Mouse (Mus musculus) heart, adult 2 months (tissue): ENCODE results near the gene Ing4. TPM values are rescaled to one million over a fixed set of nuclear protein-coding genes. Genes with fewer than 3 reads are reported as not detected.

Source experiments
- DNase-seq, 2 experiments: peaks; one replicate each; pipeline ENCODE4 v3.0.0; 2021
- H3K27ac ChIP-seq: fragments of 200-600 bp; 2 replicates; pipeline ENCODE4 v1.8.1; 2022
- H3K27me3 ChIP-seq: fragments of 200-500 bp; 2 replicates; pipeline ENCODE4 v1.6.1; 2012; ENCODE audit warnings: mild to moderate bottlenecking, low read length, inconsistent platforms, mixed read lengths; ENCODE audit not compliant: control insufficient read depth, insufficient read depth
- H3K36me3 ChIP-seq: fragments of 200-500 bp; 2 replicates; pipeline ENCODE4 v1.6.1; 2012; ENCODE audit warnings: low read length, inconsistent platforms; ENCODE audit not compliant: control insufficient read depth, insufficient read depth
- H3K4me1 ChIP-seq: fragments of 200-500 bp; 2 replicates; pipeline ENCODE4 v1.6.1; 2011; ENCODE audit warnings: low read length; ENCODE audit not compliant: control insufficient read depth, insufficient read depth
- H3K4me3 ChIP-seq: fragments of 200-600 bp; 2 replicates; pipeline ENCODE4 v1.8.1; 2022
- H3K79me2 ChIP-seq: fragments of 200-500 bp; replicated peaks from 2 replicates; pipeline ENCODE4 v1.6.1; 2012; ENCODE audit warnings: mild to moderate bottlenecking, inconsistent platforms, low read length, moderate library complexity, mixed read lengths; ENCODE audit not compliant: control insufficient read depth, insufficient read depth
- H3K9ac ChIP-seq: fragments of 200-500 bp; 2 replicates; pipeline ENCODE4 v1.6.1; 2012; ENCODE audit warnings: low read depth, mild to moderate bottlenecking, control low read depth, inconsistent platforms, low read length, mixed read lengths
- CTCF ChIP-seq: fragments of 200-600 bp; IDR thresholded peaks from 2 replicates; pipeline ENCODE4 v1.8.1; 2022; ENCODE audit warnings: antibody characterized with exemption, mild to moderate bottlenecking, moderate library complexity
- EP300 ChIP-seq: fragments of 200-500 bp; IDR thresholded peaks from 2 replicates; pipeline ENCODE4 v1.6.1; 2011; ENCODE audit warnings: low read depth, low read length, control low read depth; ENCODE audit not compliant: insufficient read depth
- POLR2A ChIP-seq: fragments of 200-500 bp; IDR thresholded peaks from 2 replicates; pipeline ENCODE4 v1.6.1; 2011; ENCODE audit warnings: mild to moderate bottlenecking, low read depth, low read length, control low read depth; ENCODE audit not compliant: insufficient read depth
- WGBS: fragments of 180-500 bp; shearing (Covaris S2); methylation state at CpG from one replicate; pipeline ENCODE4 v1.1.7; 2018; 5-methylcytosine and 5-hydroxymethylcytosine counted together
- intact Hi-C: fragments of 180-260 bp; cut with DNase I; formaldehyde crosslinking; loops from one replicate; pipeline ENCODE4 v1.15.1; 2025
- long read RNA-seq: library from polyadenylated mRNA; stranded (forward); transcript quantifications from one replicate; pipeline ENCODE4 v2.0.0, GENCODE M21; 2021
- polyA plus RNA-seq: library from polyadenylated mRNA; depleted of rRNA; stranded (reverse); fragments of >200 nt; gene quantifications from 2 replicates; pipeline ENCODE4 v1.2.3, GENCODE M21; 2012; rRNA removed
- total RNA-seq, 2 experiments: library from RNA; stranded (reverse); gene quantifications; 2 replicates each; pipeline ENCODE4 v1.2.3; 2021

Gene Ing4
- total RNA-seq (10 to 100 TPM; 26.1 to 27.1 TPM), polyA plus RNA-seq (26.3 and 36.2 TPM in 2 replicates)
- long read RNA-seq, transcript Ing4-201 (8 exons, 1,629 nt): major isoform, 12 of 28 reads
- long read RNA-seq, partial matches to known transcripts: 0 of 28 reads
- long read RNA-seq, other reads (novel, unspliced or antisense): 16 of 28 reads

DNA sequence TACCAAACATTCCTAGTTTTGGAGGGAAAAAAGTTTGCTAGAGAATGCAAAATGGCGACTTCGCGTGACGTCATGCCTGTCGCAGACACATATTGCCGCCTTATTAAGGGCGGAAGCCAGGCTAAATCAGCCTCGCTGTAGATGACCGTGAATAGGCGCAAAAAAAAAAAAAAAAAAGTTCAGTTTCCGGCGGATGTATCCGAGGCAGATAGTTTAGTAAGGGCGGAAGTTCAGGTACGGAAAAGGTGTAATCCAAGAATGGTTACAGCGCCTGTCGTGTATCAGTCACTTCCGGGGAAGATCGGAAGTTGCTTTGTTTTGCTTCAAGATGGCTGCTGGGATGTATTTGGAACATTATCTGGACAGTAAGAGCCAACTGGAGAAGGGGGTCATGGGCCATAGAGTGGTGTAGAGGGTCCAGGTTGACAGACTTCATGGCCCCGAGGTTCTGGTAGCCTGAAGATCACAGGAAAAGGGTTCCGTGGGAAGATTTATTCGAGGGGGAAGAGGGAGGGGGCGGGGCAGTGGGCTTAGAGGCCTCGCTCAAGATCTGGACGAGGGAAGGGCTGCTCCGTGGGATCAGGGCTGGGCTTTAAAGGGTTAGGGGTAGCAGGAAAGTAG, at the start of gene Ing4:
Gene Ing4 (plus strand): TSS at position 228 of the 621 bp plus-strand sequence.
- under 1% methylated on average over 26 of the region's 26 CpGs for WGBS
- intact Hi-C loops: loop anchor here (1.0 to 2.0 kb wide), 3 partner anchors 31 to 327 kb away; partner anchors contain the start of genes Cops7a, Emg1 and Phb2
- no peak for TF ChIP-seq CTCF
- TF ChIP-seq POLR2A: peak; percentile 63
- TF ChIP-seq EP300: peak; percentile 71; the same call in 1 of the 2 replicates

DNA sequence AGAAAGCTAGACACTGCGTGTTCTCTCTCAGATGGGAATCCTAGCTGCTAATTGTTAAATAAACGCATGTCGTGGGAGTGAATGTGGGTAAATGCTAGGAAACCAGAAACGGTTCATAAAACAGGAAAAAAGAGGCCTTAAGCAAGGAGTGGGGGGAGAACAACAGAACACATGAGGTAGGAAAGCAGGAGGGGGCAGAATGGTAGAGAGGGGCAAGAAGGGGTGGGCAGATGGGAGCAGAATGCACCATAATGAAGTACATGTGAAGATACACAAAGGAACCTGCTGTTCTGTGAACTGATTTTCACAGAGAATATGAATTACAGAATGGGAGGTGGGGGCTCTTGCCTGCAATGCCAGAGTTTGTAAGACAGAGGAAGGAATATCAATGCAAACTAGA, 47.3 kb upstream of the Ing4 start:
- no peak overlapping the region for H3K4me3 ChIP-seq
- H3K27ac ChIP-seq: no peak overlapping the region
- peaks cover 12% of the 10 kb centered on the region for H3K27me3 ChIP-seq
- H3K79me2 ChIP-seq: no peaks in the 10 kb centered on the region
- intact Hi-C loops: no loop called here
- TF ChIP-seq EP300 (no peak), POLR2A (no peak)
- H3K4me1 ChIP-seq: peaks cover 4% of the 10 kb centered on the region
- WGBS: 59% methylated on average over 4 of the region's 4 CpGs
- H3K36me3 ChIP-seq: no peaks in the 10 kb centered on the region
- DNase-seq: no peak
- H3K9ac ChIP-seq: no peak overlapping the region

More for the DNA sequence above, at the start of gene Ing4:
- Histone ChIP-seq H3K36me3 (peaks cover 5% of the 10 kb centered on the region), H3K27me3 (no peaks in the 10 kb centered on the region), H3K9ac (peak within 1 kb of the TSS; percentile 61), H3K4me1 (peaks cover 1% of the 10 kb centered on the region; the same call in 1 of the 2 replicates), H3K79me2 (no peaks in the 10 kb centered on the region), H3K27ac (peak within 1 kb of the TSS; percentile 80), H3K4me3 (peak within 1 kb of the TSS; percentile 79)
- peak; percentile 88 to 93 for DNase-seq

DNA sequence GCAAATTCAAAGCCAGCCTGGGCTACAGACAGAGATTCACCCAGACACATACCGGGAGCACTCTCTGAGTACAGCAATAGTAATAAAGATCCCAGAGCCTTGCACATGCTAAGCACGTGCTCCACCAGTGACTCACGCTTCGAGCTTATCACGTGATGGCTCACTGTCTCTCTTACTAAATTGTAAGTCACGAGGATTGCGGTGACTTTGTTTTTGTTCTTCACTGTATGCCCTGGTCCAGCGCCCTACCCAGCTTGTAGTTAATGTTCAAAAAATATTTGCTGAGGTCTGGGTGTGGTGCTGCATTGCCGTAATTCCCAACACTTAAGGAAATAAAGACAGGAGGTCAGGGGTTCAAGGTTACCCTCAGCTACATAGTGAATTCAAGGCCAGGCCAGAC, 46.2 kb upstream of the Ing4 start:
- Histone ChIP-seq H3K4me3 (no peak overlapping the region), H3K79me2 (no peaks in the 10 kb centered on the region), H3K27me3 (peaks cover 13% of the 10 kb centered on the region), H3K9ac (no peak overlapping the region), H3K36me3 (no peaks in the 10 kb centered on the region), H3K4me1 (peaks cover 4% of the 10 kb centered on the region), H3K27ac (no peak overlapping the region)
- no peak for DNase-seq
- no peak for TF ChIP-seq POLR2A
- TF ChIP-seq EP300: no peak
- TF ChIP-seq CTCF: no peak
- 68% methylated on average over 9 of the region's 9 CpGs for WGBS
- intact Hi-C loops: no loop called here

DNA sequence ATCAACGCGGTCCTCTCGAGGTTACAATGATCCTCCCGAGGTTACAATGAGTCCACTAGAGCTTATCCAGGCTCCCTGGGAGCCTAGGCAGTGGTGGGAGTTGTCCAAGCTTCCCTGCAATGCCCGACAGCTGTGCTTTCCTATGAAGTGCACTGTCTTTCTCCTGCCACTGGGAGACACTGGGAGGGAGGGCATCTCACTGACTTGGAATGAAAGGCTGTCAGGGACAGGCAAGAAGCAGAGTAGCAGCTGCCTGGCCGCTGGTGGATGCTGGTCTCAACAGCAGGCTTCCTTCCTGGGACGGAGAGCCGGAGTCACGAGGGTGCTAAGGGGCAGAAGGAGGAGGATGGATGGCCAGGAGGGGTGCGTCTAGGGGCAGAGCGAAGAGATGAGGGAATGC, 45.7 kb upstream of the Ing4 start:
- Histone ChIP-seq H3K27me3 (peaks cover 13% of the 10 kb centered on the region), H3K4me3 (no peak overlapping the region), H3K27ac (no peak overlapping the region), H3K79me2 (no peaks in the 10 kb centered on the region), H3K36me3 (no peaks in the 10 kb centered on the region), H3K4me1 (peaks cover 4% of the 10 kb centered on the region), H3K9ac (no peak overlapping the region)
- DNase-seq: no peak
- TF ChIP-seq EP300 (no peak), POLR2A (no peak), CTCF (no peak)
- intact Hi-C loops: no loop called here
- 16% methylated on average over 11 of the region's 11 CpGs for WGBS

DNA sequence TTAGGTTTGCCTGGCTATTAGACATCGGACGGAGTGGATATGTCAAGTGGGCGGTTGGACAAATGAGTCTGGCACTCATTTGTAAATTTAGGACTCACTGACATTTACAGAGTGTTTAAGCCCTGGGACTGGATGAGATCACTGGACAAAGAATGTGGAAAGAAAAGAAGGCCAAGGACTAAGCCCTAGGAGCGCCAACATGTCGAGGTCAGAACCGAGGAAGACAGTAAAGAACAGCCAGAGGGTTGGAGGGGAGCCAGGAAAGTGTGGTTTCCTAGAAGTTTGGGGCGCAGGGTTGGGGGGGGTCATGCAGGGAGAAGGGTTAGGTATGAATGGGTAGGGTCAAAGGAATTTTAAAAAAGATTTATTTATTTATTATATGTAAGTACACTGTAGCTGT, 44.3 kb upstream of the Ing4 start:
- Histone ChIP-seq H3K36me3 (no peaks in the 10 kb centered on the region), H3K27ac (no peak overlapping the region), H3K4me3 (no peak overlapping the region), H3K9ac (no peak overlapping the region), H3K79me2 (no peaks in the 10 kb centered on the region), H3K27me3 (peaks cover 15% of the 10 kb centered on the region), H3K4me1 (peaks cover 4% of the 10 kb centered on the region)
- intact Hi-C loops: no loop called here
- no peak for DNase-seq
- TF ChIP-seq POLR2A (no peak), CTCF (no peak), EP300 (no peak)
- WGBS: 62% methylated on average over 7 of the region's 7 CpGs

DNA sequence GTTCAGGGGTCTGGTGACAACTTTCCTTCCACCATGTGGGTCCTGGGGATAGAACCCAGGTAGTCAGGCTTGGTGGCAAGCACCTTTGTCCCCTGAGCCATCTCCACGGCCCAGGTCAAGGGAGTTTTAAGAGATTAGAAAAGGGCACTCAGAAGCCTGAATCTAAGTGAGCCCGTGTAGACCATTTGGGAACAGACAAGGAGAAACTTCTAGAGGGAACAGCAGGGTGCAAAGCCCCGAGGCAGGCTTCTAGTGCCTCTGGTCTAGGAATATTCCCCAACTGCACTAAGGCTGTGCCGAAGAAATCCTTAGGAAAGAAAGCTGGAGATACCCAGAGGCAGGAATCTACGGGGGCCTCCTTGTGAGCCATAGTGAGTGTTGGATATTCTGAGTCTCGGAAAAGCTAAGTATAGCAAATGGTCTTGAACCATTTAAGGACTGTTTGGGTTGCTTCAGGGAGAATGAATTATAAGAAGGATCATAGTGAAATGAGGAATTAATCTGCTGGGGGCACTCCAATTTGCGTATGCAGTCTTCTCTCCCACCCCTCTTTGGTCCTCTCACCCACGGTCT, 43.6 kb upstream of the Ing4 start:
- Histone ChIP-seq H3K27ac (no peak overlapping the region), H3K4me1 (peaks cover 4% of the 10 kb centered on the region), H3K79me2 (no peaks in the 10 kb centered on the region), H3K27me3 (peaks cover 15% of the 10 kb centered on the region), H3K4me3 (no peak overlapping the region), H3K9ac (no peak overlapping the region), H3K36me3 (no peaks in the 10 kb centered on the region)
- no peak for DNase-seq
- 45% methylated on average over 8 of the region's 8 CpGs for WGBS
- intact Hi-C loops: no loop called here
- no peak for TF ChIP-seq EP300
